Mouse (Mus musculus): ENCODE results near the gene Ccdc47.

- TF ChIP-seq CTCF (IDR thresholded peaks at IDR 0.05; ENCODE audit: low read depth, low read length) (no peak), POLR2A (IDR thresholded peaks at IDR 0.05; ENCODE audit: insufficient read depth, low read length) (no peak), EP300 (IDR thresholded peaks at IDR 0.05; ENCODE audit: insufficient read depth, low read depth, low read length) (no peak)
Measured at GRCm38 (mm10) chr11:106176372-106176771, 39.8 kb downstream of the Ccdc47 start.
